Mouse (Mus musculus) heart, embryonic 16.5 days (tissue): ENCODE measurements at regions not wholly inside any gene's neighbourhood (a gene's known extent, or its start where the extent isn't known, plus 50 kb on each side); places are given as distances from the start of the nearest gene placed in this dataset.

Source experiments
- ATAC-seq: fragments of 200-750 bp; cut with Nextera tagmentation; replicated peaks from 2 replicates; pipeline ENCODE4 v1.8.0; 2017; ENCODE audit warnings: moderate number of reproducible peaks; ENCODE audit not compliant: insufficient read depth, low FRiP score; ENCODE audit errors: extremely low read depth
- H3K27ac ChIP-seq: fragments of 300-500 bp; sonication (generic); 2 replicates; pipeline ENCODE4 v1.5.1; 2014; ENCODE audit warnings: mild to moderate bottlenecking, low read length, control low read depth, moderate library complexity
- H3K27me3 ChIP-seq: fragments of 300-500 bp; sonication (generic); 2 replicates; pipeline ENCODE4 v1.6.1; 2014; ENCODE audit warnings: low read length, mixed read lengths; ENCODE audit not compliant: control insufficient read depth, insufficient read depth
- H3K36me3 ChIP-seq: fragments of 300-500 bp; sonication (generic); 2 replicates; pipeline ENCODE4 v1.6.1; 2014; ENCODE audit not compliant: control insufficient read depth, insufficient read depth
- H3K4me1 ChIP-seq: fragments of 300-500 bp; sonication (generic); 2 replicates; pipeline ENCODE4 v1.6.1; 2014; ENCODE audit warnings: low read length, mixed read lengths; ENCODE audit not compliant: control insufficient read depth, insufficient read depth
- H3K4me2 ChIP-seq: fragments of 300-500 bp; sonication (generic); 2 replicates; pipeline ENCODE4 v1.6.1; 2014; ENCODE audit warnings: low read depth, mild to moderate bottlenecking, control low read depth, low read length
- H3K4me3 ChIP-seq: fragments of 300-500 bp; sonication (generic); 2 replicates; pipeline ENCODE4 v1.5.1; 2014; ENCODE audit warnings: mild to moderate bottlenecking, control low read depth, low read length
- H3K9ac ChIP-seq: fragments of 300-500 bp; sonication (generic); 2 replicates; pipeline ENCODE4 v1.6.1; 2014; ENCODE audit warnings: low read length, control low read depth
- H3K9me3 ChIP-seq: fragments of 300-500 bp; sonication (generic); replicated peaks from 2 replicates; pipeline ENCODE4 v1.6.1; 2016; ENCODE audit warnings: low read length; ENCODE audit not compliant: control insufficient read depth
- WGBS: fragments of 180-500 bp; shearing (Covaris S2); extraction: QIAGEN DNeasy Blood & Tissue Kit; methylation state at CpG from one replicate; pipeline ENCODE4 v1.1.7; 2014; 5-methylcytosine and 5-hydroxymethylcytosine counted together

- H3K4me1 ChIP-seq: no peaks in the 10 kb centered on the region
- H3K27me3 ChIP-seq: peaks cover 3% of the 10 kb centered on the region; the same call in 1 of the 2 replicates
- no peak overlapping the region for H3K9ac ChIP-seq
- WGBS: 44% methylated on average over 1 of the region's 1 CpGs
- H3K27ac ChIP-seq: no peak overlapping the region
- H3K9me3 ChIP-seq: peaks cover 3% of the 10 kb centered on the region; the same call in 1 of the 2 replicates
- H3K4me2 ChIP-seq: no peak overlapping the region
- no peak overlapping the region for H3K4me3 ChIP-seq
- ATAC-seq: no peak
- H3K36me3 ChIP-seq: no peaks in the 10 kb centered on the region
Observed at GRCm38 (mm10) chr9:47300633-47301032, 229.3 kb upstream of the Cadm1 start.

GRCm38 (mm10) chr9:47307125-47307751 lies 222.7 kb upstream of the Cadm1 start:
- Histone ChIP-seq H3K4me1 (peaks cover 12% of the 10 kb centered on the region), H3K4me2 (no peak overlapping the region), H3K4me3 (no peak overlapping the region), H3K27ac (no peak overlapping the region), H3K36me3 (no peaks in the 10 kb centered on the region), H3K9ac (no peak overlapping the region), H3K27me3 (no peaks in the 10 kb centered on the region), H3K9me3 (peaks cover 3% of the 10 kb centered on the region; the same call in 1 of the 2 replicates)
- no peak for ATAC-seq
- 91% methylated on average over 7 of the region's 7 CpGs for WGBS

- H3K4me2 ChIP-seq: peak overlapping the region; percentile 16; the same call in 1 of the 2 replicates
- no peaks in the 10 kb centered on the region for H3K36me3 ChIP-seq
- peak; percentile 86 for ATAC-seq
- no peak overlapping the region for H3K9ac ChIP-seq
- peaks cover 12% of the 10 kb centered on the region for H3K4me1 ChIP-seq
- H3K27ac ChIP-seq: peak overlapping the region; percentile 9
- no peaks in the 10 kb centered on the region for H3K27me3 ChIP-seq
- H3K4me3 ChIP-seq: no peak overlapping the region
- 46% methylated on average over 17 of the region's 17 CpGs for WGBS
- peaks cover 3% of the 10 kb centered on the region; the same call in 1 of the 2 replicates for H3K9me3 ChIP-seq
Observed at GRCm38 (mm10) chr9:47307752-47308500, 222.0 kb upstream of the Cadm1 start.

GRCm38 (mm10) chr9:47313433-47313832 lies 216.5 kb upstream of the Cadm1 start:
- H3K9me3 ChIP-seq: no peaks in the 10 kb centered on the region
- H3K4me1 ChIP-seq: peaks cover 2% of the 10 kb centered on the region
- no peak overlapping the region for H3K9ac ChIP-seq
- H3K27me3 ChIP-seq: no peaks in the 10 kb centered on the region
- no peak overlapping the region for H3K4me3 ChIP-seq
- no peak overlapping the region for H3K4me2 ChIP-seq
- no peak for ATAC-seq
- whole genome bisulfite sequencing: 62% methylated on average over 4 of the region's 4 CpGs
- H3K27ac ChIP-seq: no peak overlapping the region
- no peaks in the 10 kb centered on the region for H3K36me3 ChIP-seq

- Histone ChIP-seq H3K4me2 (no peak overlapping the region), H3K9ac (no peak overlapping the region), H3K9me3 (no peaks in the 10 kb centered on the region), H3K27ac (no peak overlapping the region), H3K4me3 (no peak overlapping the region), H3K27me3 (no peaks in the 10 kb centered on the region), H3K36me3 (no peaks in the 10 kb centered on the region), H3K4me1 (no peaks in the 10 kb centered on the region)
- no peak for ATAC-seq
- 81% methylated on average over 1 of the region's 1 CpGs for WGBS
Observed at GRCm38 (mm10) chr9:47314236-47314635, 215.7 kb upstream of the Cadm1 start.

- H3K4me3 ChIP-seq: no peak overlapping the region
- no peak for ATAC-seq
- no peak overlapping the region for H3K9ac ChIP-seq
- no peaks in the 10 kb centered on the region for H3K4me1 ChIP-seq
- no peak overlapping the region for H3K4me2 ChIP-seq
- no peaks in the 10 kb centered on the region for H3K36me3 ChIP-seq
- H3K27ac ChIP-seq: no peak overlapping the region
- 81% methylated on average over 1 of the region's 1 CpGs for WGBS
- peaks cover 11% of the 10 kb centered on the region; the same call in 1 of the 2 replicates for H3K27me3 ChIP-seq
- H3K9me3 ChIP-seq: no peaks in the 10 kb centered on the region
Observed at GRCm38 (mm10) chr9:47320345-47320744, 209.6 kb upstream of the Cadm1 start.

- Histone ChIP-seq H3K4me1 (no peaks in the 10 kb centered on the region), H3K9me3 (no peaks in the 10 kb centered on the region), H3K4me2 (no peak overlapping the region), H3K9ac (no peak overlapping the region), H3K27me3 (peaks cover 11% of the 10 kb centered on the region; the same call in 1 of the 2 replicates), H3K4me3 (no peak overlapping the region), H3K36me3 (no peaks in the 10 kb centered on the region), H3K27ac (no peak overlapping the region)
- 81% methylated on average over 10 of the region's 10 CpGs for WGBS
- ATAC-seq: no peak
Observed at GRCm38 (mm10) chr9:47321106-47321789, 208.7 kb upstream of the Cadm1 start.

GRCm38 (mm10) chr9:47322293-47322692 lies 207.7 kb upstream of the Cadm1 start:
- Histone ChIP-seq H3K4me2 (no peak overlapping the region), H3K27ac (no peak overlapping the region), H3K9ac (no peak overlapping the region), H3K4me3 (no peak overlapping the region), H3K9me3 (no peaks in the 10 kb centered on the region), H3K4me1 (no peaks in the 10 kb centered on the region), H3K36me3 (no peaks in the 10 kb centered on the region), H3K27me3 (peaks cover 11% of the 10 kb centered on the region; the same call in 1 of the 2 replicates)
- WGBS: 63% methylated on average over 5 of the region's 5 CpGs
- ATAC-seq: no peak

- Histone ChIP-seq H3K36me3 (no peaks in the 10 kb centered on the region), H3K27ac (no peak overlapping the region), H3K9ac (no peak overlapping the region), H3K4me2 (no peak overlapping the region), H3K27me3 (peaks cover 11% of the 10 kb centered on the region; the same call in 1 of the 2 replicates), H3K4me1 (no peaks in the 10 kb centered on the region), H3K4me3 (no peak overlapping the region), H3K9me3 (no peaks in the 10 kb centered on the region)
- whole genome bisulfite sequencing: 73% methylated on average over 5 of the region's 5 CpGs
- no peak for ATAC-seq
Observed at GRCm38 (mm10) chr9:47323051-47323450, 206.9 kb upstream of the Cadm1 start.
